Comparison of ENCODE assay signal across 8 mouse cellular contexts in genomic region chr16:8831241-8831640, GRCm38 (mm10). TPM values are rescaled to one million over a fixed set of nuclear protein-coding genes. Genes with fewer than 3 reads are reported as not detected.
DNase-seq lines count a peak whose midpoint lies in the region; ATAC-seq and TF ChIP-seq lines count a peak whose summit lies in the region.

No protein-coding gene starts in this region.

- peaks cover 48% of the 10 kb centered on the region for H3K36me3 ChIP-seq in embryonic facial prominence, embryonic 10.5 days (replicated peaks)
- peaks cover 9% of the 10 kb centered on the region; the same call in 1 of the 2 replicates for H3K36me3 ChIP-seq in heart, embryonic 16.5 days (ENCODE audit: control insufficient read depth, insufficient read depth)
- H3K36me3 ChIP-seq in midbrain, postnatal 0 days (ENCODE audit: insufficient read depth, low read length): no peaks in the 10 kb centered on the region

- H3K4me2 ChIP-seq in heart, embryonic 16.5 days (ENCODE audit: low read depth, low read length): peak overlapping the region; percentile 83
- H3K4me2 ChIP-seq in midbrain, postnatal 0 days (ENCODE audit: low read depth, low read length, poor library complexity, severe bottlenecking): peak overlapping the region; percentile 80

- H3K4me1 ChIP-seq in embryonic facial prominence, embryonic 10.5 days: peaks cover 25% of the 10 kb centered on the region
- H3K4me1 ChIP-seq in heart, embryonic 16.5 days (ENCODE audit: control insufficient read depth, insufficient read depth, low read length): peaks cover 31% of the 10 kb centered on the region
- H3K4me1 ChIP-seq in midbrain, postnatal 0 days (ENCODE audit: insufficient read depth, low read length): peaks cover 9% of the 10 kb centered on the region

- no peaks in the 10 kb centered on the region for H3K27me3 ChIP-seq in embryonic facial prominence, embryonic 10.5 days (replicated peaks; ENCODE audit: low read depth, poor library complexity, severe bottlenecking)
- H3K27me3 ChIP-seq in heart, embryonic 16.5 days (ENCODE audit: control insufficient read depth, insufficient read depth, low read length): no peaks in the 10 kb centered on the region
- no peaks in the 10 kb centered on the region for H3K27me3 ChIP-seq in midbrain, postnatal 0 days (ENCODE audit: insufficient read depth, low read length)

- H3K9me3 ChIP-seq in embryonic facial prominence, embryonic 10.5 days: no peaks in the 10 kb centered on the region
- no peaks in the 10 kb centered on the region for H3K9me3 ChIP-seq in heart, embryonic 16.5 days (replicated peaks; ENCODE audit: control insufficient read depth, low read length)
- no peaks in the 10 kb centered on the region for H3K9me3 ChIP-seq in midbrain, postnatal 0 days (ENCODE audit: low read length)

- WGBS in embryonic facial prominence, embryonic 10.5 days: 7% methylated on average over 12 of the region's 12 CpGs
- WGBS in heart, embryonic 16.5 days: under 1% methylated on average over 12 of the region's 12 CpGs
- 0% methylated on average over 12 of the region's 12 CpGs for WGBS in midbrain, postnatal 0 days

- peak overlapping the region; percentile 96 for H3K27ac ChIP-seq in embryonic facial prominence, embryonic 10.5 days (replicated peaks)
- H3K27ac ChIP-seq in heart, embryonic 16.5 days (ENCODE audit: low read length): peak overlapping the region; percentile 96
- H3K27ac ChIP-seq in midbrain, postnatal 0 days (ENCODE audit: low read depth, low read length): peak overlapping the region; percentile 98

- H3K4me3 ChIP-seq in embryonic facial prominence, embryonic 10.5 days: peak overlapping the region; percentile 91
- H3K4me3 ChIP-seq in heart, embryonic 16.5 days (ENCODE audit: low read length): peak overlapping the region; percentile 89
- peak overlapping the region; percentile 100 for H3K4me3 ChIP-seq in midbrain, postnatal 0 days (ENCODE audit: low read depth, low read length)

- H3K9ac ChIP-seq in heart, embryonic 16.5 days (ENCODE audit: low read length): peak overlapping the region; percentile 99
- H3K9ac ChIP-seq in midbrain, postnatal 0 days (replicated peaks; ENCODE audit: low read length, poor library complexity, severe bottlenecking): peak overlapping the region; percentile 100

- DNase-seq in retina, embryonic 14.5 days (ENCODE audit: low spot score): peak; percentile 33
- DNase-seq in retina, postnatal 1 day: no peak
- peak; percentile 34 for DNase-seq in embryonic facial prominence, embryonic 10.5 days (ENCODE audit: low spot score)
- DNase-seq in kidney, postnatal 4 days: peak; percentile 28 to 46
- peak; percentile 10 for DNase-seq in midbrain, postnatal 0 days (ENCODE audit: low spot score)
- peak; percentile 52 for DNase-seq in thymus, postnatal 4 days
- DNase-seq in layer of hippocampus, postnatal 36 days: no peak

- no peak for ATAC-seq in heart, embryonic 16.5 days (replicated peaks; ENCODE audit: extremely low read depth, insufficient read depth, low FRiP score)
- no peak for ATAC-seq in midbrain, postnatal 0 days (ENCODE audit: low FRiP score)

- no peak for TF ChIP-seq CTCF in midbrain, postnatal 0 days (IDR thresholded peaks at IDR 0.05)

RNA-seq across cellular contexts. Expression of gene 1810013L24Rik, which starts 1.3 kb away (rescaled TPM):
- 19.2 and 19.9 TPM in 2 replicates for polyA plus RNA-seq in embryonic facial prominence, embryonic 10.5 days (2016; fragmentation: Nextera tagmentation; extraction: Ambion mirVana)
- polyA plus RNA-seq in heart, embryonic 16.5 days (2015; fragmentation: Nextera tagmentation; extraction: Ambion mirVana): 16.1 and 17.8 TPM in 2 replicates
- 64.0 and 73.2 TPM in 2 replicates for total RNA-seq in midbrain, postnatal 0 days (2014; rRNA removed)
- polyA plus RNA-seq in midbrain, postnatal 0 days (2015; fragmentation: Nextera tagmentation; extraction: Ambion mirVana): 12.0 and 13.6 TPM in 2 replicates
- 100 to 1,000 TPM; 109 to 113 TPM for total RNA-seq in layer of hippocampus, postnatal 36 days (2021)

RNA-seq across cellular contexts. Expression of gene Usp7, which starts 39.1 kb away (rescaled TPM):
- polyA plus RNA-seq in embryonic facial prominence, embryonic 10.5 days (2016; fragmentation: Nextera tagmentation; extraction: Ambion mirVana): 29.2 and 31.6 TPM in 2 replicates
- 15.0 and 16.9 TPM in 2 replicates for polyA plus RNA-seq in heart, embryonic 16.5 days (2015; fragmentation: Nextera tagmentation; extraction: Ambion mirVana)
- total RNA-seq in midbrain, postnatal 0 days (2014; rRNA removed): 116 and 129 TPM in 2 replicates
- polyA plus RNA-seq in midbrain, postnatal 0 days (2015; fragmentation: Nextera tagmentation; extraction: Ambion mirVana): 17.0 and 21.8 TPM in 2 replicates
- 100 to 1,000 TPM; 157 to 160 TPM for total RNA-seq in layer of hippocampus, postnatal 36 days (2021)

Comparison
In these comparisons a context has a peak if more than half of its experiments do, and no peak if none do; other contexts are left out.
1. DNase-seq: peak in retina, embryonic 14.5 days (single experiment), embryonic facial prominence, embryonic 10.5 days (single experiment), kidney, postnatal 4 days (2 of 2), midbrain, postnatal 0 days (single experiment) and thymus, postnatal 4 days (single experiment); none in retina, postnatal 1 day (single experiment) and layer of hippocampus, postnatal 36 days (0 of 2).
2. Peak in every context shown above with its lines, with median percentiles within 50 percentile points of each other: H3K27ac ChIP-seq and H3K4me3 ChIP-seq.